Mouse (Mus musculus) forebrain, embryonic 11.5 days (tissue): ENCODE results near the gene Tmem145. TPM values are rescaled to one million over a fixed set of nuclear protein-coding genes. Genes with fewer than 3 reads are reported as not detected.

Experiments
- ATAC-seq: fragments of 200-750 bp; cut with Nextera tagmentation; replicated peaks from 2 replicates; pipeline ENCODE4 v1.8.0; 2017; ENCODE audit warnings: moderate TSS enrichment; ENCODE audit not compliant: low FRiP score
- DNase-seq: peaks from one replicate; pipeline ENCODE4 v3.0.0-alpha.2; 2017; ENCODE audit warnings: low spot score
- H3K27ac ChIP-seq: fragments of 300-500 bp; sonication (generic); 2 replicates; pipeline ENCODE4 v1.5.1; 2014; ENCODE audit warnings: low read depth, low read length
- H3K27me3 ChIP-seq: fragments of 300-500 bp; sonication (generic); 2 replicates; pipeline ENCODE4 v1.6.1; 2014; ENCODE audit warnings: mild to moderate bottlenecking, low read length, mixed read lengths; ENCODE audit not compliant: control insufficient read depth, insufficient read depth
- H3K36me3 ChIP-seq: fragments of 300-500 bp; sonication (generic); 2 replicates; pipeline ENCODE4 v1.6.1; 2014; ENCODE audit warnings: mild to moderate bottlenecking, low read length, moderate library complexity, mixed read lengths; ENCODE audit not compliant: control insufficient read depth, insufficient read depth
- H3K4me1 ChIP-seq: fragments of 300-500 bp; sonication (generic); replicated peaks from 2 replicates; pipeline ENCODE4 v1.6.1; 2014; ENCODE audit warnings: low read length, mixed read lengths; ENCODE audit not compliant: control insufficient read depth, insufficient read depth
- H3K4me2 ChIP-seq: fragments of 300-500 bp; sonication (generic); 2 replicates; pipeline ENCODE4 v1.6.1; 2014; ENCODE audit warnings: low read depth, mild to moderate bottlenecking, low read length, moderate library complexity, mixed read lengths; ENCODE audit not compliant: severe bottlenecking
- H3K4me3 ChIP-seq: fragments of 300-500 bp; sonication (generic); 2 replicates; pipeline ENCODE4 v1.5.1; 2014; ENCODE audit warnings: low read depth, low read length
- H3K9ac ChIP-seq: fragments of 300-500 bp; sonication (generic); 2 replicates; pipeline ENCODE4 v1.6.1; 2014; ENCODE audit warnings: low read length
- H3K9me3 ChIP-seq: fragments of 300-500 bp; sonication (generic); 2 replicates; pipeline ENCODE4 v1.6.1; 2016; ENCODE audit warnings: low read length, mixed read lengths; ENCODE audit not compliant: control insufficient read depth
- WGBS: fragments of 180-500 bp; shearing (Covaris S2); extraction: QIAGEN DNeasy Blood & Tissue Kit; methylation state at CpG from one replicate; pipeline ENCODE4 v1.1.7; 2014; 5-methylcytosine and 5-hydroxymethylcytosine counted together
- polyA plus RNA-seq: library from polyadenylated mRNA; unstranded; fragments of >200 nt; fragmentation: Nextera tagmentation; extraction: Ambion mirVana; gene quantifications from 2 replicates; pipeline ENCODE4 v1.2.1, GENCODE M21; 2014

Gene Tmem145
- polyA plus RNA-seq, 1 experiment from 2014 or later = 6.7 TPM

- Histone ChIP-seq H3K4me2 (no peak overlapping the region), H3K27ac (no peak overlapping the region), H3K36me3 (no peaks in the 10 kb centered on the region; the same call in 1 of the 2 replicates), H3K9ac (no peak overlapping the region; the same call in 1 of the 2 replicates), H3K9me3 (no peaks in the 10 kb centered on the region), H3K4me3 (no peak overlapping the region), H3K4me1 (peaks cover 18% of the 10 kb centered on the region), H3K27me3 (no peaks in the 10 kb centered on the region)
- ATAC-seq (no peak), DNase-seq (peak; percentile 44)
- WGBS = 69% methylated on average over 5 of the region's 5 CpGs
Measured at GRCm38 (mm10) chr7:25274571-25274970, 31.3 kb upstream of the Tmem145 start.

- H3K27ac ChIP-seq = no peak overlapping the region
- WGBS = 89% methylated on average over 3 of the region's 3 CpGs
- H3K9me3 ChIP-seq = no peaks in the 10 kb centered on the region
- H3K4me2 ChIP-seq = no peak overlapping the region
- peak; percentile 27 for DNase-seq
- no peak overlapping the region for H3K4me3 ChIP-seq
- no peak for ATAC-seq
- H3K36me3 ChIP-seq = no peaks in the 10 kb centered on the region; the same call in 1 of the 2 replicates
- H3K9ac ChIP-seq = peak overlapping the region; percentile 3; the same call in 1 of the 2 replicates
- peaks cover 18% of the 10 kb centered on the region for H3K4me1 ChIP-seq
- no peaks in the 10 kb centered on the region for H3K27me3 ChIP-seq
Measured at GRCm38 (mm10) chr7:25274996-25275395, 30.9 kb upstream of the Tmem145 start.

DNA sequence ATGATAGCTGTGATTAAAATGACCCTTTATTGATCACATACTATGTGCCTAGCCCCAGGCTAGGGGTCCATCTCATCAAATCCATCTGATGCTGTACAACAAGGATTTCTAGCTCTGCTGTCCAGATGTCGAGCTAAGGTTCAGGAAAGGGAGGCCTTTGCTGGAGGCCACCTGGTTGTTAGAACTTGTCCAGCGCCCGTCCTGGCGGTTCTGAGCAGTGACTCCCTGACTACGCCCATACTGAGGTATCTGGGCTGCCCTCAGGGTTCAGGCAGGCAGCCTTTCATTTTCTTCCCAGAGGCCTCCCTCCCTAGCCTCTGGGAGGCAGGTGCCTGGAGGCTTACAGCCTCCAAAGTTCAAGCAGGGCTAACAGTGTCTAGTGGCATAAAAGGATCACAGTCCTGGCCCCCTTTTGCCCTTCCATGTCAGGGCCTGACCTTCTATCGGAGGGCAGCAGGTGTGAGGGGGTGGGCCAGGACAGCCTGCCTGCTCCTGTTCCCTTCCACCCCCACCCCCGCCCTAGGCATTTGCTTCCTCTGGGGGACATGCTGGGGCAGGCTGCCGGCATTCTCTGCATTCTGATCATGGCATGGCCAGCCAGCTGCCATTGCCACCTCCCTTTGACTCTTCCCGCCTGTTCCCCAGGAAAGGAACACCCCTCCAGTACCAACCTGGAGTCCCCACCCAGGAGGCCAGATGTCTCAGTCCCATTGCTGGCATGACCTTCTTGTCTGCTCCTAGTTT is 30.2 kb upstream of the Tmem145 start:
- H3K4me2 ChIP-seq = no peak overlapping the region
- DNase-seq (peak; percentile 52), ATAC-seq (no peak)
- no peaks in the 10 kb centered on the region; the same call in 1 of the 2 replicates for H3K36me3 ChIP-seq
- peaks cover 25% of the 10 kb centered on the region for H3K4me1 ChIP-seq
- H3K9ac ChIP-seq = peak overlapping the region; percentile 16; the same call in 1 of the 2 replicates
- H3K27me3 ChIP-seq = no peaks in the 10 kb centered on the region
- H3K9me3 ChIP-seq = no peaks in the 10 kb centered on the region
- H3K4me3 ChIP-seq = no peak overlapping the region
- no peak overlapping the region for H3K27ac ChIP-seq
- WGBS = 65% methylated on average over 9 of the region's 9 CpGs

GRCm38 (mm10) chr7:25277405-25277804 is 28.5 kb upstream of the Tmem145 start:
- WGBS = 84% methylated on average over 4 of the region's 4 CpGs
- H3K4me3 ChIP-seq = 0 out of 2 replicates have a peak overlapping the region, but pooled peaks have one; percentile 57
- no peak for ATAC-seq

DNA sequence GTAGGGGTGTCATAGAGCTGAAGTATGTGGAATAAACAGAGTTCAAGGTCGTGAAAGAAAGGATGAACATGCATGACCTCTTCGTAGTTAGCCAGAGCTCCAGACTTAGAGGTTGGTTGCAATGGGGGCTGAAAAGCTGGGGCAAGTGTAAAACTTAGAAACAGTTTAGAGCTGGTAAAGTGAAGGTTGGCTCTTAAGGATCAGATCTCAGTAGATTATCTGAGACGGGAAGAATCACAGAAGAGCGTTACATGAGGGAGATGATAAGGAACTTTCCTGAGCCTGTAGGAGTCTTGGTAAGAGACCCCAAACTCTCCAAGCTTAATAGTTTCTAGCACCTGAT is 27.9 kb upstream of the Tmem145 start:
- Histone ChIP-seq H3K4me3 (peak overlapping the region; percentile 57), H3K4me2 (peak overlapping the region; percentile 93), H3K27me3 (no peaks in the 10 kb centered on the region), H3K36me3 (no peaks in the 10 kb centered on the region), H3K4me1 (peaks cover 33% of the 10 kb centered on the region), H3K9ac (peak overlapping the region; percentile 50), H3K9me3 (no peaks in the 10 kb centered on the region), H3K27ac (peak overlapping the region; percentile 98)
- 17% methylated on average over 4 of the region's 4 CpGs for WGBS
- ATAC-seq (no peak), DNase-seq (no peak)

More at GRCm38 (mm10) chr7:25277405-25277804, 28.5 kb upstream of the Tmem145 start:
- peak overlapping the region; percentile 50 for H3K9ac ChIP-seq
- H3K27ac ChIP-seq = peak overlapping the region; percentile 98; the same call in 1 of the 2 replicates
- H3K27me3 ChIP-seq = no peaks in the 10 kb centered on the region
- no peaks in the 10 kb centered on the region for H3K36me3 ChIP-seq
- H3K4me2 ChIP-seq = peak overlapping the region; percentile 93; the same call in 1 of the 2 replicates
- no peaks in the 10 kb centered on the region for H3K9me3 ChIP-seq
- peaks cover 33% of the 10 kb centered on the region for H3K4me1 ChIP-seq
- DNase-seq = peak; percentile 42

DNA sequence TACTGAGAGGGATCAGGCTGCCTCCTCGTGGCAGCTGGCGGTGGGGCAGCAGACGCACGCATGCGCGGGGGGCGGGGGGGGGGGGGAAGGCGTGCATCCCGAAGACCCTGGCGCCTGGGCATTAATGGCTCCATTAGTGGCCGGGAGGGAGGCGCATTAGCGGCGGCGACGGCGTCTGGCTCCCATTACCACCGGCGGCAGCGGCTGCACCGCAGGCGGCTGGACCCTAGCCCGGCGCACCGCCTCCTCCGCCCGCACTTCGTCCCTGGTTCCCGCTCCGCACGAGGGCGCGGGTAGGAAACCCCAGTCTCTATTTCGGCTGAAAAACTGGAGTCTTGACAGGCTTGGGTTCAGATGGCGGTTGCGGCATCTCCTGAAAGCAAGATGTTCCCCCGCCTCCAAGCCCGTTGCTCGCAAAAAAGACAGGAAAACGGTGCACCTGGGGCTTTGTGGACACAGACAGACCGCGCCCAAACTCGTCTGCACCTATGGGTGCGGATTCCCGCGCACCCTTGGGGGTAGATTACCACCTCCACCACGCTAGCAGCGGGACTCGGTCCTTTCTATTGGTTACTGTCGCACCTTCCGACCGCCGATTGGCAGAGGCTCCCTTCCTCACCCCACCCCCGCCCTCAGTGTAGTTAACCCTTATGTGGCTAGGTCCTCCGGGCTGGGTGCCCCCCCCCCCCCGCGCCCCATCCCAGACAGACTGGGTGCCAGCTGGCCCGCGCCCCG is 27.4 kb upstream of the Tmem145 start:
- H3K4me3 ChIP-seq = peak overlapping the region; percentile 57
- no peaks in the 10 kb centered on the region for H3K27me3 ChIP-seq
- H3K9ac ChIP-seq = peak overlapping the region; percentile 86
- under 1% methylated on average over 55 of the region's 60 CpGs for WGBS
- DNase-seq (peak; percentile 93), ATAC-seq (peak; percentile 65)
- H3K4me2 ChIP-seq = peak overlapping the region; percentile 93
- H3K4me1 ChIP-seq = peaks cover 36% of the 10 kb centered on the region
- H3K36me3 ChIP-seq = no peaks in the 10 kb centered on the region
- no peaks in the 10 kb centered on the region for H3K9me3 ChIP-seq
- peak overlapping the region; percentile 98 for H3K27ac ChIP-seq

GRCm38 (mm10) chr7:25279076-25279860 is 26.6 kb upstream of the Tmem145 start:
- ATAC-seq = peak; percentile 53
- no peak for DNase-seq
- Histone ChIP-seq H3K9me3 (no peaks in the 10 kb centered on the region), H3K36me3 (no peaks in the 10 kb centered on the region), H3K4me2 (peak overlapping the region; percentile 93), H3K27me3 (no peaks in the 10 kb centered on the region), H3K9ac (peak overlapping the region; percentile 86), H3K27ac (peak overlapping the region; percentile 98), H3K4me3 (peak overlapping the region; percentile 57), H3K4me1 (peaks cover 43% of the 10 kb centered on the region)
- under 1% methylated on average over 46 of the region's 49 CpGs for WGBS
